Mouse (Mus musculus) hindbrain, embryonic 16.5 days (tissue): ENCODE measurements around the gene Gfpt1. TPM values are rescaled to one million over a fixed set of nuclear protein-coding genes. Genes with fewer than 3 reads are reported as not detected.
"Not testable (repeated sequence)": the region's sequence is repeated elsewhere in the genome, so short reads cannot be mapped to it uniquely, and the experiment has no call there.

Experiments
- ATAC-seq: fragments of 200-750 bp; cut with Nextera tagmentation; 2 replicates; pipeline ENCODE4 v1.8.0; 2017; ENCODE audit warnings: moderate TSS enrichment, moderate library complexity
- H3K27ac ChIP-seq: fragments of 300-500 bp; sonication (generic); 2 replicates; pipeline ENCODE4 v1.5.1; 2014; ENCODE audit warnings: low read depth, mild to moderate bottlenecking, control low read depth, low read length, moderate library complexity
- H3K27me3 ChIP-seq: fragments of 300-500 bp; sonication (generic); replicated peaks from 2 replicates; pipeline ENCODE4 v1.6.1; 2014; ENCODE audit warnings: low read length; ENCODE audit not compliant: control insufficient read depth, insufficient read depth
- H3K36me3 ChIP-seq: fragments of 300-500 bp; sonication (generic); 2 replicates; pipeline ENCODE4 v1.6.1; 2014; ENCODE audit warnings: mild to moderate bottlenecking, low read length, moderate library complexity, mixed read lengths; ENCODE audit not compliant: control insufficient read depth, insufficient read depth
- H3K4me1 ChIP-seq: fragments of 300-500 bp; sonication (generic); 2 replicates; pipeline ENCODE4 v1.6.1; 2014; ENCODE audit warnings: low read depth, low read length; ENCODE audit not compliant: control insufficient read depth, insufficient read depth
- H3K4me2 ChIP-seq: fragments of 300-500 bp; sonication (generic); 2 replicates; pipeline ENCODE4 v1.6.1; 2014; ENCODE audit warnings: mild to moderate bottlenecking, low read length, control low read depth, moderate library complexity
- H3K4me3 ChIP-seq: fragments of 300-500 bp; sonication (generic); 2 replicates; pipeline ENCODE4 v1.5.1; 2014; ENCODE audit warnings: mild to moderate bottlenecking, low read length, control low read depth, moderate library complexity
- H3K9ac ChIP-seq: fragments of 300-500 bp; sonication (generic); 2 replicates; pipeline ENCODE4 v1.6.1; 2014; ENCODE audit warnings: low read depth, mild to moderate bottlenecking, control low read depth, low read length, moderate library complexity
- H3K9me3 ChIP-seq: fragments of 300-500 bp; sonication (generic); 2 replicates; pipeline ENCODE4 v1.6.1; 2014; ENCODE audit warnings: mild to moderate bottlenecking, low read length, moderate library complexity; ENCODE audit not compliant: control insufficient read depth
- WGBS: fragments of 180-500 bp; shearing (Covaris S2); extraction: QIAGEN DNeasy Blood & Tissue Kit; methylation state at CpG from one replicate; pipeline ENCODE4 v1.1.7; 2014; 5-methylcytosine and 5-hydroxymethylcytosine counted together
- polyA plus RNA-seq: library from polyadenylated mRNA; unstranded; fragments of >200 nt; fragmentation: Nextera tagmentation; extraction: Ambion mirVana; gene quantifications from 2 replicates; pipeline ENCODE4 v1.2.1, GENCODE M21; 2015

Gene Gfpt1
- polyA plus RNA-seq, 1 experiment from 2014 or later: 19.8 TPM

- Histone ChIP-seq H3K27ac (no peak overlapping the region), H3K36me3 (peaks cover 14% of the 10 kb centered on the region)
- 80% methylated on average over 4 of the region's 4 CpGs for WGBS
These were observed 36.8 kb downstream of the Gfpt1 start for GRCm38 (mm10) chr6:87079457-87079856.

GRCm38 (mm10) chr6:87085026-87085425 is 42.4 kb downstream of the Gfpt1 start:
- H3K27ac ChIP-seq: no peak overlapping the region
- WGBS: 83% methylated on average over 6 of the region's 6 CpGs

More at GRCm38 (mm10) chr6:87079457-87079856, 36.8 kb downstream of the Gfpt1 start:
- Histone ChIP-seq H3K27me3 (no peaks in the 10 kb centered on the region), H3K9me3 (no peaks in the 10 kb centered on the region), H3K9ac (no peak overlapping the region), H3K4me1 (no peaks in the 10 kb centered on the region), H3K4me3 (no peak overlapping the region), H3K4me2 (no peak overlapping the region)
- ATAC-seq: no peak

GRCm38 (mm10) chr6:87088356-87088755 is 45.7 kb downstream of the Gfpt1 start:
- Histone ChIP-seq H3K4me1 (no peaks in the 10 kb centered on the region), H3K9ac (no peak overlapping the region), H3K36me3 (peaks cover 29% of the 10 kb centered on the region), H3K27me3 (no peaks in the 10 kb centered on the region), H3K9me3 (no peaks in the 10 kb centered on the region), H3K4me3 (no peak overlapping the region), H3K4me2 (no peak overlapping the region), H3K27ac (no peak overlapping the region)
- no peak for ATAC-seq
- WGBS: 84% methylated on average over 5 of the region's 5 CpGs

More at GRCm38 (mm10) chr6:87085026-87085425, 42.4 kb downstream of the Gfpt1 start:
- no peak overlapping the region for H3K9ac ChIP-seq
- no peaks in the 10 kb centered on the region for H3K4me1 ChIP-seq
- H3K9me3 ChIP-seq: no peaks in the 10 kb centered on the region
- no peak for ATAC-seq
- H3K4me2 ChIP-seq: no peak overlapping the region
- H3K36me3 ChIP-seq: peaks cover 24% of the 10 kb centered on the region
- no peaks in the 10 kb centered on the region for H3K27me3 ChIP-seq
- H3K4me3 ChIP-seq: no peak overlapping the region

GRCm38 (mm10) chr6:87090877-87091276 is 48.2 kb downstream of the Gfpt1 start:
- H3K4me3 ChIP-seq: no peak overlapping the region
- no peak overlapping the region for H3K27ac ChIP-seq
- H3K4me2 ChIP-seq: no peak overlapping the region
- 90% methylated on average over 3 of the region's 3 CpGs for WGBS
- H3K9ac ChIP-seq: no peak overlapping the region
- ATAC-seq: no peak
- H3K9me3 ChIP-seq: no peaks in the 10 kb centered on the region
- no peaks in the 10 kb centered on the region for H3K27me3 ChIP-seq
- peaks cover 20% of the 10 kb centered on the region for H3K36me3 ChIP-seq
- no peaks in the 10 kb centered on the region for H3K4me1 ChIP-seq

- H3K9ac ChIP-seq: no peak overlapping the region
- H3K27me3 ChIP-seq: no peaks in the 10 kb centered on the region
- no peaks in the 10 kb centered on the region for H3K9me3 ChIP-seq
- 90% methylated on average over 5 of the region's 5 CpGs for WGBS
- no peak overlapping the region for H3K4me2 ChIP-seq
- H3K27ac ChIP-seq: no peak overlapping the region
- no peak overlapping the region for H3K4me3 ChIP-seq
- H3K36me3 ChIP-seq: peaks cover 11% of the 10 kb centered on the region
- H3K4me1 ChIP-seq: no peaks in the 10 kb centered on the region
- no peak for ATAC-seq
These were observed 49.8 kb downstream of the Gfpt1 start for GRCm38 (mm10) chr6:87092476-87092875.

GRCm38 (mm10) chr6:87093631-87094030 is 51.0 kb downstream of the Gfpt1 start:
- H3K27ac ChIP-seq, H3K4me3 ChIP-seq, H3K4me1 ChIP-seq, H3K9ac ChIP-seq, H3K9me3 ChIP-seq, H3K36me3 ChIP-seq, H3K27me3 ChIP-seq, ATAC-seq, H3K4me2 ChIP-seq: not testable (repeated sequence)
- whole genome bisulfite sequencing: 90% methylated on average over 8 of the region's 8 CpGs

GRCm38 (mm10) chr6:87099261-87099660 is 56.6 kb downstream of the Gfpt1 start:
- H3K9ac ChIP-seq: no peak overlapping the region
- no peaks in the 10 kb centered on the region for H3K9me3 ChIP-seq
- no peak overlapping the region for H3K4me3 ChIP-seq
- 8% methylated on average over 3 of the region's 3 CpGs for WGBS
- ATAC-seq: no peak
- H3K4me1 ChIP-seq: peaks cover 26% of the 10 kb centered on the region
- H3K27me3 ChIP-seq: no peaks in the 10 kb centered on the region
- peak overlapping the region; percentile 76 for H3K27ac ChIP-seq
- no peak overlapping the region for H3K4me2 ChIP-seq
- H3K36me3 ChIP-seq: no peaks in the 10 kb centered on the region

- Histone ChIP-seq H3K27ac (peak overlapping the region; percentile 76), H3K9me3 (no peaks in the 10 kb centered on the region), H3K4me3 (no peak overlapping the region), H3K4me2 (peak overlapping the region; percentile 7; the same call in 1 of the 2 replicates), H3K27me3 (no peaks in the 10 kb centered on the region), H3K36me3 (no peaks in the 10 kb centered on the region), H3K4me1 (peaks cover 26% of the 10 kb centered on the region), H3K9ac (no peak overlapping the region)
- peak; percentile 77 for ATAC-seq
- 24% methylated on average over 7 of the region's 7 CpGs for WGBS
These were observed 57.1 kb downstream of the Gfpt1 start for GRCm38 (mm10) chr6:87099671-87100296.

GRCm38 (mm10) chr6:87100297-87101020 is 57.8 kb downstream of the Gfpt1 start:
- 86% methylated on average over 9 of the region's 9 CpGs for WGBS
- ATAC-seq: peak; percentile 44
- no peak overlapping the region for H3K4me2 ChIP-seq

More at GRCm38 (mm10) chr6:87100297-87101020, 57.8 kb downstream of the Gfpt1 start:
- Histone ChIP-seq H3K27ac (peak overlapping the region; percentile 19), H3K9ac (no peak overlapping the region), H3K9me3 (no peaks in the 10 kb centered on the region), H3K27me3 (no peaks in the 10 kb centered on the region), H3K4me1 (peaks cover 26% of the 10 kb centered on the region), H3K4me3 (no peak overlapping the region), H3K36me3 (no peaks in the 10 kb centered on the region)
